Mouse (Mus musculus) embryonic facial prominence, embryonic 11.5 days (tissue): ENCODE results near the gene Nrf1. TPM values are rescaled to one million over a fixed set of nuclear protein-coding genes. Genes with fewer than 3 reads are reported as not detected.

Experiments used
- ATAC-seq: fragments of 200-750 bp; cut with Nextera tagmentation; replicated peaks from 2 replicates; pipeline ENCODE4 v1.8.0; 2017; ENCODE audit warnings: low read depth; ENCODE audit not compliant: insufficient number of reproducible peaks, low FRiP score, low TSS enrichment
- DNase-seq: peaks from one replicate; pipeline ENCODE4 v3.0.0-alpha.2; 2015; ENCODE audit warnings: low spot score
- H3K27ac ChIP-seq: fragments of 300-500 bp; sonication (generic); replicated peaks from 2 replicates; pipeline ENCODE4 v1.5.1; 2014; ENCODE audit warnings: mild to moderate bottlenecking, low read depth, low read length, control low read depth
- H3K27me3 ChIP-seq: fragments of 300-500 bp; sonication (generic); 2 replicates; pipeline ENCODE4 v1.6.1; 2014; ENCODE audit warnings: mild to moderate bottlenecking, low read length, moderate library complexity, mixed read lengths; ENCODE audit not compliant: control insufficient read depth, insufficient read depth
- H3K36me3 ChIP-seq: fragments of 300-500 bp; sonication (generic); replicated peaks from 2 replicates; pipeline ENCODE4 v1.6.1; 2014; ENCODE audit warnings: low read depth, mild to moderate bottlenecking, low read length, moderate library complexity, mixed read lengths; ENCODE audit not compliant: control insufficient read depth, insufficient read depth
- H3K4me1 ChIP-seq: fragments of 300-500 bp; sonication (generic); 2 replicates; pipeline ENCODE4 v1.6.1; 2014; ENCODE audit warnings: low read length, mixed read lengths; ENCODE audit not compliant: control insufficient read depth, insufficient read depth
- H3K4me2 ChIP-seq: fragments of 300-500 bp; sonication (generic); 2 replicates; pipeline ENCODE4 v1.6.1; 2014; ENCODE audit warnings: low read depth, mild to moderate bottlenecking, control low read depth, low read length, moderate library complexity
- H3K4me3 ChIP-seq: fragments of 300-500 bp; sonication (generic); 2 replicates; pipeline ENCODE4 v1.5.1; 2014; ENCODE audit warnings: low read depth, low read length, control low read depth
- H3K9ac ChIP-seq: fragments of 300-500 bp; sonication (generic); replicated peaks from 2 replicates; pipeline ENCODE4 v1.6.1; 2014; ENCODE audit warnings: mild to moderate bottlenecking, control low read depth, low read length
- H3K9me3 ChIP-seq: fragments of 300-500 bp; sonication (generic); replicated peaks from 2 replicates; pipeline ENCODE4 v1.6.1; 2016; ENCODE audit warnings: mild to moderate bottlenecking, low read length, inconsistent platforms, mixed read lengths; ENCODE audit not compliant: control insufficient read depth
- WGBS: fragments of 180-500 bp; shearing (Covaris S2); extraction: QIAGEN DNeasy Blood & Tissue Kit; methylation state at CpG from one replicate; pipeline ENCODE4 v1.1.7; 2014; 5-methylcytosine and 5-hydroxymethylcytosine counted together
- polyA plus RNA-seq: library from polyadenylated mRNA; unstranded; fragments of >200 nt; fragmentation: Nextera tagmentation; extraction: Ambion mirVana; gene quantifications from 2 replicates; pipeline ENCODE4 v1.2.1, GENCODE M21; 2014

Nrf1 gene
- polyA plus RNA-seq, 1 experiment from 2014 or later = 80.1 TPM

DNA sequence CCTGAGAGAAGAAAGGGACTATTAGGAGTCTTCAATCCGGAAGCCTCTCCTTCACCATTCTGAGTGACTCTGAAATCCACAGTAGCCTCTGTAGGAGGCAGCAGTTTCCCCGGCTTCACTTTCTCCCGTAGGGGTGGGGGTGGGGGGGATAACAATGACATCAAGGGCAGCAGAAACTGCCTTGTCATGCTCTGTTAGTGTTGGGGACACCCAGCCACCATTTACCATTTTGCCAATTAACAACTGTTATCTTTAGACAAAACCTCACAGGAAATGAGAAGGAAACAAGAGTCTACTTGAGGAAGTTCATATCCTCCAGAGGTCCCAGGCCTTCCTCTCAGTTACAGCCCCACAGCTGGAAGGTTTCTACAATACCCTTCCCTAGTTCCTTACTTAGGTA lies 87.8 kb downstream of the Nrf1 start:
- WGBS = 55% methylated on average over 3 of the region's 3 CpGs
- no peak overlapping the region for H3K4me3 ChIP-seq
- no peaks in the 10 kb centered on the region for H3K4me1 ChIP-seq
- H3K27ac ChIP-seq = no peak overlapping the region
- H3K36me3 ChIP-seq = no peaks in the 10 kb centered on the region; the same call in 1 of the 2 replicates
- H3K9ac ChIP-seq = no peak overlapping the region
- ATAC-seq (no peak), DNase-seq (peak; percentile 6)
- no peaks in the 10 kb centered on the region for H3K27me3 ChIP-seq
- H3K4me2 ChIP-seq = no peak overlapping the region
- no peaks in the 10 kb centered on the region for H3K9me3 ChIP-seq

GRCm38 (mm10) chr6:30137227-30137626 lies 89.4 kb downstream of the Nrf1 start:
- DNase-seq (peak; percentile 48), ATAC-seq (peak; percentile 70; the same call in 1 of the 2 replicates)
- Histone ChIP-seq H3K4me3 (no peak overlapping the region), H3K27ac (no peak overlapping the region), H3K9me3 (no peaks in the 10 kb centered on the region), H3K27me3 (no peaks in the 10 kb centered on the region), H3K4me2 (no peak overlapping the region), H3K4me1 (no peaks in the 10 kb centered on the region), H3K36me3 (no peaks in the 10 kb centered on the region; the same call in none of the 2 replicates), H3K9ac (no peak overlapping the region)
- WGBS = 36% methylated on average over 2 of the region's 2 CpGs

DNA sequence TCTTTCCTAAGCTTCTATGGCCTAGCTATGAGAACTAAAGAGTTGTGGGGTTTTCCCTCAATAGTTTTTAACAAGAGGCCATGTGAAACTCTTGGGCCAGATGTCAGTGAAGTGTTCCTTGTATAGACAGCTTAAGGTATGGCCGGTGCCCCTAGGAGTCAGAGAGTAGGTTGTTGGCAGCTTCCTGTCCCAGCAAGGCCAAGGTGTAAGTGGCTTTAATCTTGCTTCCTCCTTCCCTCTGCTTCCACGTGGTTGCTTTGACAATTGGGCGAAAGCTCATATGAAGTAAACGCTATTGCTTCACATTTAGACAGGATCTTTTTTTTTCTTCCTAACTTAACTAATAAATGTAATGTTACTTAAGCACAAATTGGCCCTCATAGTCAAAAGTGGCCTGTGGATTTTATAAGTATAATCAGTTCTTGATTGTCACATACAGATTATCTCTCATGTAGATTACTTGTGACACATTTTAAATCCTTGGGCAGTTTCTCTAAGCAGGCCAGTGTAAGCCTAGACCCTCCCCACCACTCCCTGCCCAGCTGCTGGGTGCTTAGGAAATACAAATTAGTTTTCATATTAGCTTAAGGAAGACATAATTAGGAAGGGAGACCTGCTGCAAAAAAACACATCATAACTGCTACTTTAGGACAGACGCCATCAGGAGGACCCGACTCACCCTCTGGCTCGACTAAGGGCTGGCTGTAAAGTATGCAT lies 91.7 kb downstream of the Nrf1 start:
- no peak for DNase-seq
- no peak overlapping the region for H3K9ac ChIP-seq
- H3K9me3 ChIP-seq = no peaks in the 10 kb centered on the region
- ATAC-seq = no peak
- WGBS = 86% methylated on average over 7 of the region's 7 CpGs
- no peak overlapping the region for H3K27ac ChIP-seq
- H3K36me3 ChIP-seq = no peaks in the 10 kb centered on the region; the same call in none of the 2 replicates
- H3K4me2 ChIP-seq = no peak overlapping the region
- no peaks in the 10 kb centered on the region for H3K4me1 ChIP-seq
- H3K27me3 ChIP-seq = no peaks in the 10 kb centered on the region
- no peak overlapping the region for H3K4me3 ChIP-seq

DNA sequence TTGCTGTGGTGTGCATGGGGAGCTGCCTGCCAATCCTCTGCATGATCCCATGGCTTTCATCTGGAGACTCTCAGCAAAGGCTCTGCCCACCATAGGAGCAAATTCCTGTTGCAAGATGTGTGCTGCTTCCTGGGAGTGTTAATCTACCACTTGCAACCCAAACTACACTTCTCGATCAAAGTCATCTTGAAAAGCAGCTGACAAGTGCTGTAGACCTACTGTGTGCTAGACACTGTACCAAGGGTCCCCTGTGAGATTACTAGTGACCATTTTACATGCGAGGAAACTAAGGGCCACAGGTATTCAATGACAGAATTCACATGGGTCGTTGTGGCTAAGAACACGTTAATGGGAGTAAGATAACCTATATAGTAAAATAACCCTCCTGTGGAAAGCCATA lies 95.5 kb downstream of the Nrf1 start:
- ATAC-seq (no peak), DNase-seq (no peak)
- Histone ChIP-seq H3K9me3 (no peaks in the 10 kb centered on the region), H3K36me3 (no peaks in the 10 kb centered on the region; the same call in none of the 2 replicates), H3K9ac (no peak overlapping the region), H3K4me1 (no peaks in the 10 kb centered on the region), H3K4me2 (no peak overlapping the region), H3K27ac (no peak overlapping the region), H3K4me3 (no peak overlapping the region), H3K27me3 (no peaks in the 10 kb centered on the region)
- WGBS = 97% methylated on average over 4 of the region's 4 CpGs

DNA sequence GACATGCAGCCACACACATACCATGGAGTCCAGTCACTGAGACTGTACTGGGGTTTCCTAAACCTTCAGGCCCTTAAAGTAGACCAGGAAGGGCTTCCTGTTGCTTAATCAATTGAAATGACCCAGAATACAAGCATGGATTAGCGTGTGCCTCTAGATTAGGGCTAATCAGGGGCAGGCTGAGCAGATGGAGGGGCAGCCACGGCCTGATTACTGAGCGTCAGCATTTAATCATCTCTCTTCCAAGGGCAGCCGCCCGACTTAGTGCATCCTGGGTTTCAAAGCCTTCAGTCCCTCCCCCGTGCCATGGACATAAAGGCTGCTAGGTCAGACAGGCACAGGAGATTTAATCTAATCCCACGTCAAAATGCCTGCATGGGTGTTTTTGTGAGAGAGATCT lies 99.3 kb downstream of the Nrf1 start:
- 61% methylated on average over 7 of the region's 7 CpGs for WGBS
- H3K27ac ChIP-seq = no peak overlapping the region
- H3K4me1 ChIP-seq = no peaks in the 10 kb centered on the region
- no peak for ATAC-seq
- no peak for DNase-seq
- H3K9me3 ChIP-seq = no peaks in the 10 kb centered on the region
- H3K4me2 ChIP-seq = no peak overlapping the region
- H3K27me3 ChIP-seq = no peaks in the 10 kb centered on the region
- H3K9ac ChIP-seq = no peak overlapping the region
- no peaks in the 10 kb centered on the region for H3K36me3 ChIP-seq
- H3K4me3 ChIP-seq = no peak overlapping the region

DNA sequence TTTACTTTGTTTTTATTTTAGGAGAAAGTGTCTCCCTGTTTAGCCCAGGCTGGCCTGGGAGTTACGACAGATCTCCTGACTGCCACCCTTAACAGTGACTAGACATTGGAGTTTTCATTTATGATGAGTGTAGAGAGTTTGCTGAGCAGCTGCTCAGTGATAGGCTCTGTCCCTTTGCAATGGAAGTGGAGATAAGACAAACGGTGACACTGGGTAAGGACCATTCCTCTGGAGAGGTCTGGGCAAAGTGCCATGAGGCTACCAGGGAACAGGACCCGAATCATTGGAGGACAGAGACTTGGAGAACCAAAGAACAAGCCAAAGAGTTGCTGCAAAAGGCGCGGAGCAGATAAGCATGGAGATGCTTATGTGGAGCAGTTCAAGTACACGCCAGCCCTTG lies 100.0 kb downstream of the Nrf1 start:
- H3K27me3 ChIP-seq = no peaks in the 10 kb centered on the region
- DNase-seq (no peak), ATAC-seq (no peak)
- WGBS = 94% methylated on average over 6 of the region's 6 CpGs
- no peaks in the 10 kb centered on the region for H3K36me3 ChIP-seq
- H3K4me3 ChIP-seq = no peak overlapping the region
- H3K9me3 ChIP-seq = no peaks in the 10 kb centered on the region
- H3K4me1 ChIP-seq = no peaks in the 10 kb centered on the region
- H3K27ac ChIP-seq = no peak overlapping the region
- H3K4me2 ChIP-seq = no peak overlapping the region
- H3K9ac ChIP-seq = no peak overlapping the region

DNA sequence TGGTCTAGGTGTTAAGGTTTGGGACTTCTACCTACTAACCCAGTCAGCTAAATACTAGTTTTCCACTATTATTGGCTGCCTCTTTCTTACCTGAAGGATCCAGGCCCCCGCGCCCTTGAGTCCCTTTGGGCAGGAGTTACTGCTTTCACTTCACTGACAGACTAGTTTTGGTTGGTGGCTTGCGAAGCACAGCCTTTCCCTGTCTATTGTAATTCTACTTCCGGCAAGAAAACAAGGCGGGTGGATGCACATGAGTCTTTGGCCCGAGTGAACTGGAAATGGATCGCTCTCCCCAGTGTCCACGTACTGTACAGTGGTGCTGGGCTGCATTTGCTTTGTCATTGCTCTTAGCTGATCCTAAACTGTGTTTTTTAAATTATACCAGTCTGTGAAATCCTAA lies 102.7 kb downstream of the Nrf1 start:
- H3K9me3 ChIP-seq = no peaks in the 10 kb centered on the region
- H3K4me3 ChIP-seq = no peak overlapping the region
- no peak overlapping the region for H3K9ac ChIP-seq
- H3K4me2 ChIP-seq = no peak overlapping the region
- H3K27me3 ChIP-seq = no peaks in the 10 kb centered on the region
- 92% methylated on average over 8 of the region's 8 CpGs for WGBS
- no peaks in the 10 kb centered on the region for H3K36me3 ChIP-seq
- DNase-seq (no peak), ATAC-seq (no peak)
- H3K4me1 ChIP-seq = no peaks in the 10 kb centered on the region
- H3K27ac ChIP-seq = no peak overlapping the region

DNA sequence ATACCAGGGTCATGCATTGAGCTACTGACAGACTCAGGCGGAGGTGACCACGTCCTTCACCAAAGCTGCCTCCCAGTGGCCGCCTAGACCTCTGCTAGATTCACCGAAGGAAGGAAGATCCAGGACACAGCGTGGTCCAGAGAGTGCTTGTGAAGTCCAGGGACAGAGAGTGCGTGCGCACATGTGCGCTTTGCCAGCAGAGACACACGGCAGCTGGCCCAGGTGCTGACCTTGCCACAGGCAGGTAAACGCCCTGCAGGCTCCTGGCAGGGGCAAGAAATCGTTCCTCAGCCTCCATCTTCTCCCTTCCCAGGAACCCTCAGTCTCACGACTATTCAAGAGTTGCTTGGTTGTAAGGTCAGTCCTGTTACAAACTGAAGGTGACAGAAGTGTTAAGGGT lies 104.4 kb downstream of the Nrf1 start:
- Histone ChIP-seq H3K4me1 (no peaks in the 10 kb centered on the region), H3K9ac (no peak overlapping the region), H3K9me3 (no peaks in the 10 kb centered on the region), H3K4me3 (no peak overlapping the region), H3K36me3 (no peaks in the 10 kb centered on the region), H3K27me3 (no peaks in the 10 kb centered on the region), H3K27ac (no peak overlapping the region), H3K4me2 (no peak overlapping the region)
- no peak for DNase-seq
- 87% methylated on average over 12 of the region's 12 CpGs for WGBS
- ATAC-seq = no peak
